ENCODE assay signal across 11 mouse cellular contexts in genomic region chr14:22964796-22965660, GRCm38 (mm10).
DNase-seq lines count a peak whose midpoint lies in the region; ATAC-seq and TF ChIP-seq lines count a peak whose summit lies in the region.
"Had no signal": no experiment of that assay in that cellular context is flagged by ENCODE, and none has a peak within 500 bp of the region (broad histone marks: within the 10 kb centered on the region; RNA-seq: fewer than 3 reads in every experiment).

No protein-coding gene starts in this region.

- TF ChIP-seq CTCF in lung, adult 2 months (IDR thresholded peaks at IDR 0.05; ENCODE audit: insufficient read depth, low read length) = no peak
- no peak for TF ChIP-seq CTCF in forebrain, postnatal 0 days (IDR thresholded peaks at IDR 0.05; ENCODE audit: low read depth)
- no peak for TF ChIP-seq CTCF in liver, postnatal 0 days (IDR thresholded peaks at IDR 0.05; ENCODE audit: low read depth)

- no peak for TF ChIP-seq EP300 in liver, postnatal 0 days (IDR thresholded peaks at IDR 0.05; ENCODE audit: low read depth)

- H3K9me3 ChIP-seq in heart, embryonic 11.5 days (replicated peaks; ENCODE audit: control insufficient read depth, low read length) = no peaks in the 10 kb centered on the region
- H3K9me3 ChIP-seq in forebrain, postnatal 0 days (ENCODE audit: low read length) = no peaks in the 10 kb centered on the region
- H3K9me3 ChIP-seq in liver, postnatal 0 days (ENCODE audit: low read length) = no peaks in the 10 kb centered on the region

- H3K4me1 ChIP-seq in heart, embryonic 11.5 days (ENCODE audit: control insufficient read depth, insufficient read depth, low read length) = no peaks in the 10 kb centered on the region
- no peaks in the 10 kb centered on the region for H3K4me1 ChIP-seq in lung, adult 2 months (ENCODE audit: control insufficient read depth, insufficient read depth, low read length)
- H3K4me1 ChIP-seq in forebrain, postnatal 0 days (ENCODE audit: insufficient read depth) = no peaks in the 10 kb centered on the region
- no peaks in the 10 kb centered on the region for H3K4me1 ChIP-seq in liver, postnatal 0 days (ENCODE audit: insufficient read depth)
- H3K4me1 ChIP-seq: megakaryocyte, embryonic 14.5 days had no signal

- peak; percentile 48 to 63 for DNase-seq in heart, adult 18-20 months
- peak; percentile 8 for DNase-seq in lung, postnatal 14 days
- DNase-seq in lung, adult 2 months = no peak
- DNase-seq in forebrain, postnatal 0 days = peak; percentile 37
- peak; percentile 39 for DNase-seq in skeletal muscle tissue, adult 2 months (ENCODE audit: low read depth, low spot score)
- no peak for DNase-seq in thymus, postnatal 36 days
- DNase-seq in liver, postnatal 0 days = no peak
- DNase-seq: thymus, postnatal 25 days had no signal

- H3K27ac ChIP-seq in heart, embryonic 11.5 days (ENCODE audit: low read depth, low read length) = no peak overlapping the region
- no peak overlapping the region; the same call in 1 of the 2 replicates for H3K27ac ChIP-seq in forebrain, postnatal 0 days (ENCODE audit: low read depth, low read length)
- H3K27ac ChIP-seq in liver, postnatal 0 days (ENCODE audit: low read depth) = no peak overlapping the region
- H3K27ac ChIP-seq: limb, embryonic 13.5 days had no signal

- no peaks in the 10 kb centered on the region for H3K27me3 ChIP-seq in heart, embryonic 11.5 days (ENCODE audit: control insufficient read depth, insufficient read depth, low read length)
- no peaks in the 10 kb centered on the region for H3K27me3 ChIP-seq in forebrain, postnatal 0 days (ENCODE audit: insufficient read depth, low read length)
- no peaks in the 10 kb centered on the region for H3K27me3 ChIP-seq in liver, postnatal 0 days (ENCODE audit: insufficient read depth, low read length)
- H3K27me3 ChIP-seq: limb, embryonic 13.5 days; megakaryocyte, embryonic 14.5 days had no signal

- H3K4me2 ChIP-seq in heart, embryonic 11.5 days = no peak overlapping the region
- no peak overlapping the region for H3K4me2 ChIP-seq in forebrain, postnatal 0 days (ENCODE audit: low read depth)
- H3K4me2 ChIP-seq in liver, postnatal 0 days (ENCODE audit: low read depth, low read length) = no peak overlapping the region
- H3K4me2 ChIP-seq: limb, embryonic 13.5 days had no signal

- no peak for ATAC-seq in heart, embryonic 11.5 days (replicated peaks; ENCODE audit: insufficient number of reproducible peaks, low FRiP score, low TSS enrichment)
- ATAC-seq in forebrain, postnatal 0 days = no peak
- ATAC-seq in liver, postnatal 0 days = no peak

- no peak overlapping the region for H3K9ac ChIP-seq in heart, embryonic 11.5 days (ENCODE audit: low read depth, low read length)
- no peak overlapping the region for H3K9ac ChIP-seq in forebrain, postnatal 0 days
- no peak overlapping the region for H3K9ac ChIP-seq in liver, postnatal 0 days (replicated peaks)
- H3K9ac ChIP-seq: limb, embryonic 13.5 days had no signal

- TF ChIP-seq POLR2A in lung, adult 2 months (IDR thresholded peaks at IDR 0.05; ENCODE audit: borderline replicate concordance, extremely low read depth, low read depth, low read length) = no peak

- WGBS in heart, embryonic 11.5 days (ENCODE audit: insufficient replicate concordance) = 73% methylated on average over 9 of the region's 9 CpGs
- 80% methylated on average over 9 of the region's 9 CpGs for WGBS in lung, adult 2 months
- WGBS in forebrain, postnatal 0 days = 27% methylated on average over 9 of the region's 9 CpGs
- 68% methylated on average over 9 of the region's 9 CpGs for WGBS in liver, postnatal 0 days (ENCODE audit: insufficient replicate concordance)

- no peak overlapping the region for H3K4me3 ChIP-seq in heart, embryonic 11.5 days (ENCODE audit: low read depth, low read length)
- H3K4me3 ChIP-seq in lung, adult 2 months (replicated peaks; ENCODE audit: extremely low read depth, low read depth, low read length) = no peak overlapping the region
- H3K4me3 ChIP-seq in forebrain, postnatal 0 days (ENCODE audit: low read depth, low read length) = no peak overlapping the region
- no peak overlapping the region for H3K4me3 ChIP-seq in liver, postnatal 0 days (ENCODE audit: low read depth, low read length)
- H3K4me3 ChIP-seq: limb, embryonic 13.5 days; megakaryocyte, embryonic 14.5 days had no signal

- no peaks in the 10 kb centered on the region for H3K36me3 ChIP-seq in heart, embryonic 11.5 days (ENCODE audit: control insufficient read depth, insufficient read depth, low read length)
- H3K36me3 ChIP-seq in forebrain, postnatal 0 days (ENCODE audit: insufficient read depth) = no peaks in the 10 kb centered on the region
- no peaks in the 10 kb centered on the region for H3K36me3 ChIP-seq in liver, postnatal 0 days (replicated peaks; ENCODE audit: insufficient read depth, low read length)
- H3K36me3 ChIP-seq: limb, embryonic 13.5 days had no signal

Comparison
In these comparisons a context has a peak if more than half of its experiments do, and no peak if none do; other contexts are left out.
1. DNase-seq: peak in heart, adult 18-20 months (2 of 2), lung, postnatal 14 days (single experiment), forebrain, postnatal 0 days (single experiment) and skeletal muscle tissue, adult 2 months (single experiment); none in lung, adult 2 months (single experiment), thymus, postnatal 36 days (0 of 2) and liver, postnatal 0 days (single experiment).